ENCODE assay signal across 9 mouse cellular contexts in genomic region chr16:4659326-4659725, GRCm38 (mm10). TPM values are rescaled to one million over a fixed set of nuclear protein-coding genes. Genes with fewer than 3 reads are reported as not detected.
A peak's percentile ranks its signal among the peaks of the same experiment; 100 is the strongest.
DNase-seq lines count a peak whose midpoint lies in the region; ATAC-seq and TF ChIP-seq lines count a peak whose summit lies in the region.
"Had no signal": no experiment of that assay in that cellular context is flagged by ENCODE, and none has a peak within 500 bp of the region (broad histone marks: within the 10 kb centered on the region; RNA-seq: fewer than 3 reads in every experiment).

No protein-coding gene starts in this region.

- H3K27ac ChIP-seq in heart, embryonic 16.5 days (ENCODE audit: low read length) = peak overlapping the region; percentile 47
- H3K27ac ChIP-seq in midbrain, embryonic 10.5 days (replicated peaks) = peak overlapping the region; percentile 65
- no peak overlapping the region for H3K27ac ChIP-seq in midbrain, postnatal 0 days (ENCODE audit: low read depth, low read length)
- H3K27ac ChIP-seq in embryonic facial prominence, embryonic 13.5 days = peak overlapping the region; percentile 95
- H3K27ac ChIP-seq in limb, embryonic 14.5 days (replicated peaks; ENCODE audit: low read depth, low read length) = peak overlapping the region; percentile 84

- ATAC-seq in heart, embryonic 16.5 days (replicated peaks; ENCODE audit: extremely low read depth, insufficient read depth, low FRiP score) = no peak
- no peak for ATAC-seq in midbrain, postnatal 0 days (ENCODE audit: low FRiP score)
- no peak for ATAC-seq in embryonic facial prominence, embryonic 13.5 days (ENCODE audit: insufficient number of reproducible peaks, insufficient read depth, low FRiP score, low TSS enrichment, low read depth)
- peak; percentile 1; the same call in 1 of the 2 replicates for ATAC-seq in limb, embryonic 14.5 days (ENCODE audit: low FRiP score, low read depth)
- ATAC-seq in cerebellum, adult (ENCODE audit: insufficient number of reproducible peaks, low FRiP score, low TSS enrichment) = no peak

- H3K9me3 ChIP-seq in heart, embryonic 16.5 days (replicated peaks; ENCODE audit: control insufficient read depth, low read length) = no peaks in the 10 kb centered on the region
- H3K9me3 ChIP-seq in midbrain, embryonic 10.5 days (replicated peaks) = no peaks in the 10 kb centered on the region
- no peaks in the 10 kb centered on the region for H3K9me3 ChIP-seq in midbrain, postnatal 0 days (ENCODE audit: low read length)
- H3K9me3 ChIP-seq in embryonic facial prominence, embryonic 13.5 days = no peaks in the 10 kb centered on the region
- no peaks in the 10 kb centered on the region for H3K9me3 ChIP-seq in limb, embryonic 14.5 days (ENCODE audit: control insufficient read depth, low read length)

- H3K4me2 ChIP-seq in heart, embryonic 16.5 days (ENCODE audit: low read depth, low read length) = no peak overlapping the region
- no peak overlapping the region for H3K4me2 ChIP-seq in midbrain, postnatal 0 days (ENCODE audit: low read depth, low read length, poor library complexity, severe bottlenecking)
- H3K4me2 ChIP-seq in embryonic facial prominence, embryonic 13.5 days = peak overlapping the region; percentile 44
- peak overlapping the region; percentile 38 for H3K4me2 ChIP-seq in limb, embryonic 14.5 days (replicated peaks; ENCODE audit: low read depth, low read length, severe bottlenecking)

- H3K36me3 ChIP-seq in heart, embryonic 16.5 days (ENCODE audit: control insufficient read depth, insufficient read depth) = 0 out of 2 replicates have a peak, but pooled peaks cover 2% of the 10 kb centered on the region
- peaks cover 36% of the 10 kb centered on the region for H3K36me3 ChIP-seq in midbrain, embryonic 10.5 days
- H3K36me3 ChIP-seq in midbrain, postnatal 0 days (ENCODE audit: insufficient read depth, low read length) = peaks cover 22% of the 10 kb centered on the region
- H3K36me3 ChIP-seq in embryonic facial prominence, embryonic 13.5 days = peaks cover 18% of the 10 kb centered on the region
- peaks cover 14% of the 10 kb centered on the region for H3K36me3 ChIP-seq in limb, embryonic 14.5 days (ENCODE audit: control insufficient read depth, insufficient read depth, low read length)

- 18% methylated on average over 2 of the region's 2 CpGs for WGBS in heart, embryonic 16.5 days
- 22% methylated on average over 2 of the region's 2 CpGs for WGBS in midbrain, embryonic 10.5 days
- WGBS in midbrain, postnatal 0 days = 5% methylated on average over 2 of the region's 2 CpGs
- WGBS in embryonic facial prominence, embryonic 13.5 days = 8% methylated on average over 2 of the region's 2 CpGs
- WGBS in limb, embryonic 14.5 days = 13% methylated on average over 2 of the region's 2 CpGs

- DNase-seq in heart, postnatal 14 days = no peak
- DNase-seq in midbrain, embryonic 10.5 days (ENCODE audit: low spot score) = no peak
- DNase-seq in midbrain, postnatal 0 days (ENCODE audit: low spot score) = no peak
- no peak for DNase-seq in limb, embryonic 14.5 days (ENCODE audit: low spot score)
- no peak for DNase-seq in thymus, postnatal 36 days
- DNase-seq: cerebellum, adult 11-12 months had no signal

- peak overlapping the region; percentile 49 for H3K9ac ChIP-seq in heart, embryonic 16.5 days (ENCODE audit: low read length)
- H3K9ac ChIP-seq in midbrain, postnatal 0 days (replicated peaks; ENCODE audit: low read length, poor library complexity, severe bottlenecking) = no peak overlapping the region
- peak overlapping the region; percentile 7; the same call in 1 of the 2 replicates for H3K9ac ChIP-seq in embryonic facial prominence, embryonic 13.5 days
- no peak overlapping the region; the same call in 1 of the 2 replicates for H3K9ac ChIP-seq in limb, embryonic 14.5 days (ENCODE audit: low read depth, low read length, severe bottlenecking)

- no peak overlapping the region for H3K4me3 ChIP-seq in heart, embryonic 16.5 days (ENCODE audit: low read length)
- no peak overlapping the region for H3K4me3 ChIP-seq in midbrain, embryonic 10.5 days
- H3K4me3 ChIP-seq in midbrain, postnatal 0 days (ENCODE audit: low read depth, low read length) = no peak overlapping the region
- H3K4me3 ChIP-seq in embryonic facial prominence, embryonic 13.5 days = no peak overlapping the region
- no peak overlapping the region for H3K4me3 ChIP-seq in limb, embryonic 14.5 days (replicated peaks; ENCODE audit: low read length)

- no peak for TF ChIP-seq CTCF in midbrain, postnatal 0 days (IDR thresholded peaks at IDR 0.05)

- no peak for TF ChIP-seq POLR2A in limb, embryonic 14.5 days (IDR thresholded peaks at IDR 0.05; ENCODE audit: borderline replicate concordance, extremely low read depth, insufficient read depth, insufficient read length)

- H3K4me1 ChIP-seq in heart, embryonic 16.5 days (ENCODE audit: control insufficient read depth, insufficient read depth, low read length) = peaks cover 44% of the 10 kb centered on the region
- peaks cover 38% of the 10 kb centered on the region for H3K4me1 ChIP-seq in midbrain, embryonic 10.5 days
- no peaks in the 10 kb centered on the region for H3K4me1 ChIP-seq in midbrain, postnatal 0 days (ENCODE audit: insufficient read depth, low read length)
- peaks cover 52% of the 10 kb centered on the region for H3K4me1 ChIP-seq in embryonic facial prominence, embryonic 13.5 days
- peaks cover 48% of the 10 kb centered on the region for H3K4me1 ChIP-seq in limb, embryonic 14.5 days (ENCODE audit: control insufficient read depth, insufficient read depth, low read length)

- no peaks in the 10 kb centered on the region for H3K27me3 ChIP-seq in heart, embryonic 16.5 days (ENCODE audit: control insufficient read depth, insufficient read depth, low read length)
- no peaks in the 10 kb centered on the region for H3K27me3 ChIP-seq in midbrain, embryonic 10.5 days (ENCODE audit: low read depth, poor library complexity, severe bottlenecking)
- H3K27me3 ChIP-seq in midbrain, postnatal 0 days (ENCODE audit: insufficient read depth, low read length) = no peaks in the 10 kb centered on the region
- H3K27me3 ChIP-seq in embryonic facial prominence, embryonic 13.5 days = no peaks in the 10 kb centered on the region
- H3K27me3 ChIP-seq in limb, embryonic 14.5 days (ENCODE audit: control insufficient read depth, insufficient read depth, low read length) = no peaks in the 10 kb centered on the region

- intact Hi-C loops in heart, postnatal 14 days (cut with DNase I) = no loop called here

RNA-seq across cellular contexts. Expression of gene Dnaja3, which starts 19.5 kb away (rescaled TPM):
- polyA plus RNA-seq in heart, embryonic 16.5 days (2015; fragmentation: Nextera tagmentation; extraction: Ambion mirVana) = 87.5 and 88.7 TPM in 2 replicates
- 100 to 1,000 TPM; 121 to 123 TPM for total RNA-seq in heart, postnatal 14 days (2021)
- 59.9 and 66.1 TPM in 2 replicates for polyA plus RNA-seq in midbrain, embryonic 10.5 days (2016; fragmentation: Nextera tagmentation; extraction: Ambion mirVana)
- total RNA-seq in midbrain, postnatal 0 days (2014; rRNA removed) = 62.1 and 65.5 TPM in 2 replicates
- 54.1 and 57.0 TPM in 2 replicates for polyA plus RNA-seq in midbrain, postnatal 0 days (2015; fragmentation: Nextera tagmentation; extraction: Ambion mirVana)
- polyA plus RNA-seq in embryonic facial prominence, embryonic 13.5 days (2015; fragmentation: Nextera tagmentation; extraction: Ambion mirVana) = 54.0 and 58.7 TPM in 2 replicates
- polyA plus RNA-seq in limb, embryonic 14.5 days (2012; rRNA removed) = 27.0 and 30.2 TPM in 2 replicates
- polyA plus RNA-seq in limb, embryonic 14.5 days (2014; fragmentation: Nextera tagmentation; extraction: Ambion mirVana) = 52.4 and 54.7 TPM in 2 replicates

RNA-seq across cellular contexts. Expression of gene Vasn, which starts 19.6 kb away (rescaled TPM):
- 15.7 and 17.2 TPM in 2 replicates for polyA plus RNA-seq in heart, embryonic 16.5 days (2015; fragmentation: Nextera tagmentation; extraction: Ambion mirVana)
- 10 to 100 TPM; 12.1 to 14.7 TPM for total RNA-seq in heart, postnatal 14 days (2021)
- 9.0 and 10.6 TPM in 2 replicates for polyA plus RNA-seq in midbrain, embryonic 10.5 days (2016; fragmentation: Nextera tagmentation; extraction: Ambion mirVana)
- total RNA-seq in midbrain, postnatal 0 days (2014; rRNA removed) = 12.0 and 14.2 TPM in 2 replicates
- 4.7 TPM in 2 replicates for polyA plus RNA-seq in midbrain, postnatal 0 days (2015; fragmentation: Nextera tagmentation; extraction: Ambion mirVana)
- polyA plus RNA-seq in embryonic facial prominence, embryonic 13.5 days (2015; fragmentation: Nextera tagmentation; extraction: Ambion mirVana) = 29.2 and 30.2 TPM in 2 replicates
- 75.7 and 117 TPM in 2 replicates for polyA plus RNA-seq in limb, embryonic 14.5 days (2012; rRNA removed)
- 35.7 and 36.8 TPM in 2 replicates for polyA plus RNA-seq in limb, embryonic 14.5 days (2014; fragmentation: Nextera tagmentation; extraction: Ambion mirVana)

RNA-seq across cellular contexts. Expression of gene Coro7, which starts 20.3 kb away (rescaled TPM):
- polyA plus RNA-seq in heart, embryonic 16.5 days (2015; fragmentation: Nextera tagmentation; extraction: Ambion mirVana) = 13.7 TPM in 2 replicates
- 10 to 100 TPM; 20.6 to 20.7 TPM for total RNA-seq in heart, postnatal 14 days (2021)
- polyA plus RNA-seq in midbrain, embryonic 10.5 days (2016; fragmentation: Nextera tagmentation; extraction: Ambion mirVana) = 21.4 and 25.0 TPM in 2 replicates
- total RNA-seq in midbrain, postnatal 0 days (2014; rRNA removed) = 31.1 and 39.8 TPM in 2 replicates
- polyA plus RNA-seq in midbrain, postnatal 0 days (2015; fragmentation: Nextera tagmentation; extraction: Ambion mirVana) = 28.7 and 31.9 TPM in 2 replicates
- 16.9 and 17.0 TPM in 2 replicates for polyA plus RNA-seq in embryonic facial prominence, embryonic 13.5 days (2015; fragmentation: Nextera tagmentation; extraction: Ambion mirVana)
- polyA plus RNA-seq in limb, embryonic 14.5 days (2012; rRNA removed) = 40.8 and 51.1 TPM in 2 replicates
- 15.0 and 16.0 TPM in 2 replicates for polyA plus RNA-seq in limb, embryonic 14.5 days (2014; fragmentation: Nextera tagmentation; extraction: Ambion mirVana)

RNA-seq across cellular contexts. Expression of gene Pam16, which starts 34.5 kb away (rescaled TPM):
- polyA plus RNA-seq in heart, embryonic 16.5 days (2015; fragmentation: Nextera tagmentation; extraction: Ambion mirVana) = 91.2 and 122 TPM in 2 replicates
- total RNA-seq in heart, postnatal 14 days (2021) = 100 to 1,000 TPM; 119 to 137 TPM
- 91.0 and 94.8 TPM in 2 replicates for polyA plus RNA-seq in midbrain, embryonic 10.5 days (2016; fragmentation: Nextera tagmentation; extraction: Ambion mirVana)
- total RNA-seq in midbrain, postnatal 0 days (2014; rRNA removed) = 31.7 and 40.2 TPM in 2 replicates
- 134 TPM in 2 replicates for polyA plus RNA-seq in midbrain, postnatal 0 days (2015; fragmentation: Nextera tagmentation; extraction: Ambion mirVana)
- polyA plus RNA-seq in embryonic facial prominence, embryonic 13.5 days (2015; fragmentation: Nextera tagmentation; extraction: Ambion mirVana) = 71.0 and 99.5 TPM in 2 replicates
- 72.7 and 80.1 TPM in 2 replicates for polyA plus RNA-seq in limb, embryonic 14.5 days (2012; rRNA removed)
- 92.5 and 94.1 TPM in 2 replicates for polyA plus RNA-seq in limb, embryonic 14.5 days (2014; fragmentation: Nextera tagmentation; extraction: Ambion mirVana)

RNA-seq across cellular contexts. Expression of gene Nmral1, which starts 59.8 kb away (rescaled TPM):
- 29.7 and 29.9 TPM in 2 replicates for polyA plus RNA-seq in heart, embryonic 16.5 days (2015; fragmentation: Nextera tagmentation; extraction: Ambion mirVana)
- total RNA-seq in heart, postnatal 14 days (2021) = 1 to 10 TPM; 3.2 to 4.5 TPM
- 195 and 217 TPM in 2 replicates for polyA plus RNA-seq in midbrain, embryonic 10.5 days (2016; fragmentation: Nextera tagmentation; extraction: Ambion mirVana)
- 27.5 and 33.5 TPM in 2 replicates for total RNA-seq in midbrain, postnatal 0 days (2014; rRNA removed)
- polyA plus RNA-seq in midbrain, postnatal 0 days (2015; fragmentation: Nextera tagmentation; extraction: Ambion mirVana) = 37.1 and 41.2 TPM in 2 replicates
- polyA plus RNA-seq in embryonic facial prominence, embryonic 13.5 days (2015; fragmentation: Nextera tagmentation; extraction: Ambion mirVana) = 83.6 and 91.4 TPM in 2 replicates
- 64.3 and 71.5 TPM in 2 replicates for polyA plus RNA-seq in limb, embryonic 14.5 days (2012; rRNA removed)
- 70.9 and 82.0 TPM in 2 replicates for polyA plus RNA-seq in limb, embryonic 14.5 days (2014; fragmentation: Nextera tagmentation; extraction: Ambion mirVana)

Comparison
In these comparisons a context has a peak if more than half of its experiments do, and no peak if none do; other contexts are left out.
1. H3K4me2 ChIP-seq: peak in embryonic facial prominence, embryonic 13.5 days (single experiment) and limb, embryonic 14.5 days (single experiment); none in heart, embryonic 16.5 days (single experiment) and midbrain, postnatal 0 days (single experiment).
2. H3K9ac ChIP-seq: peak in heart, embryonic 16.5 days (single experiment) and embryonic facial prominence, embryonic 13.5 days (single experiment); none in midbrain, postnatal 0 days (single experiment) and limb, embryonic 14.5 days (single experiment).